Mouse (Mus musculus): ENCODE measurements around the gene Gm34302. TPM values are rescaled to one million over a fixed set of nuclear protein-coding genes. Genes with fewer than 3 reads are reported as not detected.
A peak's percentile ranks its signal among the peaks of the same experiment; 100 is the strongest.

The Gm34302 gene
- polyA plus RNA-seq, 1 experiment = not detected

DNA sequence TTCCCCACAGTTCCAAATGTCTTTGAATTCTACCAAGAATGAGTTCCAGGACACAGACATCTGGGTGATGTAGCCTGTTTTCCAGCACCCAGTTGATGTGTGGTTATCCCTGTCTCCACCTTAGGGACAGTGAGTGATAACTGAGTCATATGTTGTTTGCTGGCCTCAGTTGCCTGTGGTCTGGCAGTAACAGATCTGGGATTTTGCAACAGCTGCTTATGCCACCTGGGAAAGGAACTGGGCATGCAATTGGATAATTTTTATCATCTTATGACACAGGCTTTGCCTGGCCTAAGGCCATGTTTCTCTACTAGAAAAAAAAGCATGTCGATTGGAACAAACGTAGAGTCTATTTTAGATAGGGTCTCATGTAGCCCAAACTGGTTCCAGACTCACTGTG lies 43.9 kb downstream of the Gm34302 start:
- TF ChIP-seq CTCF (IDR thresholded peaks at IDR 0.05; ENCODE audit: control insufficient read depth, insufficient read depth, insufficient read length) (no peak), MYOD1 (IDR thresholded peaks at IDR 0.05; ENCODE audit: control insufficient read depth, insufficient read length, low read depth) (peak; percentile 81), MYOG (IDR thresholded peaks at IDR 0.05; ENCODE audit: control insufficient read depth, extremely low read depth, insufficient read length) (no peak), CEBPB (IDR thresholded peaks at IDR 0.05; ENCODE audit: low read depth) (peak; percentile 95), FOSL1 (IDR thresholded peaks at IDR 0.05; ENCODE audit: insufficient read depth, low read length, poor library complexity, severe bottlenecking) (peak; percentile 77), USF1 (IDR thresholded peaks at IDR 0.05; ENCODE audit: low read depth) (no peak), MAX (IDR thresholded peaks at IDR 0.05) (peak; percentile 41)
- no peak overlapping the region for H3K4me3 ChIP-seq (ENCODE audit: insufficient read depth, poor library complexity, severe bottlenecking)
- H3K79me2 ChIP-seq (ENCODE audit: control insufficient read depth, insufficient read depth) = no peaks in the 10 kb centered on the region
- no peak overlapping the region for H3ac ChIP-seq (ENCODE audit: control insufficient read depth, insufficient read length, low read depth)
- no peaks in the 10 kb centered on the region for H3K27me3 ChIP-seq (ENCODE audit: control insufficient read depth, insufficient read depth, insufficient read length)
- no peaks in the 10 kb centered on the region for H3K79me3 ChIP-seq (ENCODE audit: low read depth)
- H3K36me3 ChIP-seq (ENCODE audit: control insufficient read depth, insufficient read depth) = no peaks in the 10 kb centered on the region

DNA sequence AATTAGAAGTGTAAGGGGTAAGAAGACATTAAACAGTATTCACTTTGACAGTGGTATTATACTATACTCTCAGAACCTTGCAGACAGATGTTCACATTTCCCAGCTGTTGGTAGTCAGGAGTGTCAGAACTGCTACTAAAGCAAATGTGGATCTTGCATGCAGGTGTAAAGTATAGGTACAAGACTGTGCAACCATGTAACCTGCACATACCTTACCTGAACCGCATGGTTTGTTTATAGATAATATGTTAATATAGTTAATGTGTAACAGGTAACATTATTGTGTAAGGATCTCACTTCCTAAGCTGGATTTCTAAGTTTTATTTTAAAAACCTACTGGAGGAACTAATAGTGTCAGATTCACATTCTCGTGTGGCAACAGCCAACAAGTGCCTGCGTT lies 44.8 kb downstream of the Gm34302 start:
- no peaks in the 10 kb centered on the region for H3K79me3 ChIP-seq (ENCODE audit: low read depth)
- no peak overlapping the region for H3K4me3 ChIP-seq (ENCODE audit: insufficient read depth, poor library complexity, severe bottlenecking)
- TF ChIP-seq MYOG (IDR thresholded peaks at IDR 0.05; ENCODE audit: control insufficient read depth, extremely low read depth, insufficient read length) = no peak
- TF ChIP-seq MAX (IDR thresholded peaks at IDR 0.05) = no peak
- TF ChIP-seq FOSL1 (IDR thresholded peaks at IDR 0.05; ENCODE audit: insufficient read depth, low read length, poor library complexity, severe bottlenecking) = no peak
- no peak for TF ChIP-seq USF1 (IDR thresholded peaks at IDR 0.05; ENCODE audit: low read depth)
- TF ChIP-seq MYOD1 (IDR thresholded peaks at IDR 0.05; ENCODE audit: control insufficient read depth, insufficient read length, low read depth) = no peak
- TF ChIP-seq CTCF (IDR thresholded peaks at IDR 0.05; ENCODE audit: control insufficient read depth, insufficient read depth, insufficient read length) = no peak
- no peak for TF ChIP-seq CEBPB (IDR thresholded peaks at IDR 0.05; ENCODE audit: low read depth)
- H3K36me3 ChIP-seq (ENCODE audit: control insufficient read depth, insufficient read depth) = no peaks in the 10 kb centered on the region
- no peaks in the 10 kb centered on the region for H3K79me2 ChIP-seq (ENCODE audit: control insufficient read depth, insufficient read depth)
- H3K27me3 ChIP-seq (ENCODE audit: control insufficient read depth, insufficient read depth, insufficient read length) = no peaks in the 10 kb centered on the region
- H3ac ChIP-seq (ENCODE audit: control insufficient read depth, insufficient read length, low read depth) = no peak overlapping the region

Other genes with a start within 250 kb of the Gm34302 start
- gene Mme, start 242.3 kb downstream of the Gm34302 start, polyA plus RNA-seq (2012; fragmentation: generic; extraction: Trizol) = not detected